Mouse (Mus musculus): ENCODE measurements at regions not wholly inside any gene's neighbourhood (a gene's known extent, or its start where the extent isn't known, plus 50 kb on each side); places are given as distances from the start of the nearest gene placed in this dataset.

DNA sequence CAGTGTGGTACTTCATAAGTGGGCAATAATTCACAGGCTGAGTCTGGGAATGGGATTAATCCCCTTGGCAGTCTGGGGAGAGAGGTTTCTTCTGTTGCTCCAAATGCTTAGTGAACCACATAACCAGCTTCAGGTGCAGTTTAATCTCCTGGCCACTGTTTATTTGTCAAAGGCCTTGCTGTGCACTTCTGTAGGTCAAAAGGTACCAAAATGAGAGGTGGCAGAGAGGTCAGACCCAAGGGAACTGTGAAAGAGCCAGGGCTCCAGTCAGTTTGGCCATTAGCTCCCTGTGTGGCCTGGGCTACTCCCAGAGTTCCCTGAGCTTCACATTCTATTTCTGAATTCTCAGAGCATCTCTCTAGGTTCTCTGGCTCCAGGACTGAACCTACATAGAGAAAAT is 229.6 kb upstream of the Nt5c1b start:
- H3K27ac ChIP-seq (replicated peaks), result no peak overlapping the region
- no peak overlapping the region for H3K9ac ChIP-seq
- H3K27me3 ChIP-seq, result no peaks in the 10 kb centered on the region
- H3K36me3 ChIP-seq, result no peaks in the 10 kb centered on the region
- H3K4me2 ChIP-seq, result no peak overlapping the region
- no peak for ATAC-seq (ENCODE audit: low FRiP score, low read depth)
- no peaks in the 10 kb centered on the region for H3K9me3 ChIP-seq
- H3K4me1 ChIP-seq (replicated peaks), result no peaks in the 10 kb centered on the region
- no peak overlapping the region for H3K4me3 ChIP-seq

DNA sequence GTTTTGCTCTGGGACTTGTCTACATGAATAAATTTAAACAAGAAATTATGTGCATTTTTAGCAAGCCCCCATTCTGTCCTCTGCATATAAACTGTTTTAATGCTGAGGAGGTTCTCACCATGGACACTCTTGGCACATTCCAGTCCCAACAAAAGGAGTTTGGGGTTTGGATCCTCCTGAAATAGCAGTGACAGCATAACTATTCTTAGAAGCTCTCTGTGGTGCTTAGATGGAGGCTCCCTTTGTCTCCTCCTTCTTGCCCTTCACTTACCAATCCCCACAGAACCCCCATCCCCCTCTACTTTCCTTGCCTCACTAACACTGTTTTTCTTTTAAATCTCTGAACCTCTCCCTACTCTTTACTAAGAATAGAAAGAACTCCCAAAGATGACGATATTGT is 208.9 kb upstream of the Nt5c1b start:
- 70% methylated on average over 1 of the region's 1 CpGs for WGBS
- Histone ChIP-seq H3K36me3 (no peaks in the 10 kb centered on the region), H3K4me1 (replicated peaks) (no peaks in the 10 kb centered on the region), H3K27me3 (no peaks in the 10 kb centered on the region), H3K4me2 (no peak overlapping the region), H3K4me3 (no peak overlapping the region), H3K9ac (no peak overlapping the region), H3K9me3 (no peaks in the 10 kb centered on the region), H3K27ac (replicated peaks) (no peak overlapping the region)
- no peak for ATAC-seq (ENCODE audit: low FRiP score, low read depth)

DNA sequence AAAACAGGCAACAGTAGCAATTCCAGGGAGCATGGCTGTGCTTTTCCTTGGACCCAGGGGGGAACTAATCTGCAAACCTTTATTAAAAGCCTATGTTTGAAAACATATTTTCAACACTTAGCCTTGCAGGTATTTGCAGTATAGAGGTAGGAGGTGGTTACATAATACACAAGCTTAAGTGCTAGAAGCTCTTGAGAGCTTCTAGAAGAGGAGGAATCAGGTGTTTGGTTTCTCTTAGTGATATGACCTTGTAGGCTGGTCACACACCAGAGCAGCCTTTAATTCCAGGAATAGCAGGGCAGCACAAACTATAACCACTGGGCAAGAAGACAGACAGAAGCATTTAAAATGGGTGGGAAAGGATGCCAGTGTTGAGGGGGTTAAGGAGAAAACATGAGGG is 201.7 kb upstream of the Nt5c1b start:
- no peaks in the 10 kb centered on the region for H3K27me3 ChIP-seq
- H3K4me1 ChIP-seq (replicated peaks), result no peaks in the 10 kb centered on the region
- H3K27ac ChIP-seq (replicated peaks), result no peak overlapping the region
- no peaks in the 10 kb centered on the region for H3K9me3 ChIP-seq
- H3K4me3 ChIP-seq, result no peak overlapping the region
- H3K36me3 ChIP-seq, result no peaks in the 10 kb centered on the region
- no peak overlapping the region for H3K4me2 ChIP-seq
- no peak overlapping the region for H3K9ac ChIP-seq
- ATAC-seq (ENCODE audit: low FRiP score, low read depth), result no peak

DNA sequence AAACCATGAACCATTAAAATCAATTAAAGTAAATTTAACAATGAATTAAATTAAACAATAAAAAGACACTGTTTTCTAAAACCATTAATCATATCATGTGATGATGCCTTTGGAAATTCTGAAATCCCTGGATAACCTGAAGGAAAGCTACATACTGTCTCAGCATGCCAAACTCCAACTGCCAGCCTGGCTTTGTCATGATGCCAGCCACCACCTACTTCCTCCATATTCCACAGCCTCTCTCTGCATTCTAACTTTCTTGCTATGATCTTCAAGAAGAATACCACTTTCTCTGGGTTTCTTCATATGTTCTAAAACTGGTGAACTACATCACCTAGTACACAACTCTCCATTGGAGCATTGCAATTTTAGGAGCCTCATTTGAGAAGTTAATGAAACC is 201.2 kb upstream of the Nt5c1b start:
- ATAC-seq (ENCODE audit: low FRiP score, low read depth), result no peak
- Histone ChIP-seq H3K36me3 (no peaks in the 10 kb centered on the region), H3K9me3 (no peaks in the 10 kb centered on the region), H3K27me3 (no peaks in the 10 kb centered on the region), H3K27ac (replicated peaks) (no peak overlapping the region), H3K4me3 (no peak overlapping the region), H3K4me1 (replicated peaks) (no peaks in the 10 kb centered on the region), H3K4me2 (no peak overlapping the region), H3K9ac (no peak overlapping the region)

DNA sequence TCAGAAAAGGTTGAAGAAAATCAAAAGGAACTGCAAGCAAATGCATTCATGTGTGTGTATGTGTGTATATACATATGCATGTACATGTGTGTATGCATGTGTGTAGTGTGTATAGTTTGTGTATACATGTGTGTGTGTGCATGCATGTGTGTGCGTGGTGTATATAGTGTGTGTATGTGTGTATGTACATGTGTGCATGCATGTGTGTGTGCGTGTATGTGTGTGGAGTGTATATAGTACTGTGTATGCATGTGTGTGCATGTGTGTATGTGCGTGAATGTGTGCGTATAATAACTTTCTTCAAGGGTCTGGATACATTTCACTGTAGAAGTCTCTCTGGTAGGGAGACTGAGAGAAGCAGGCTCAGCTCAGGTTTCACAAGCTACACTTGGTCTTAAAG is 191.1 kb upstream of the Nt5c1b start:
- WGBS, result 93% methylated on average over 4 of the region's 4 CpGs
- ATAC-seq (ENCODE audit: low FRiP score, low read depth), result peak; percentile 54; the same call in 1 of the 2 replicates
- H3K27ac ChIP-seq (replicated peaks), result no peak overlapping the region

DNA sequence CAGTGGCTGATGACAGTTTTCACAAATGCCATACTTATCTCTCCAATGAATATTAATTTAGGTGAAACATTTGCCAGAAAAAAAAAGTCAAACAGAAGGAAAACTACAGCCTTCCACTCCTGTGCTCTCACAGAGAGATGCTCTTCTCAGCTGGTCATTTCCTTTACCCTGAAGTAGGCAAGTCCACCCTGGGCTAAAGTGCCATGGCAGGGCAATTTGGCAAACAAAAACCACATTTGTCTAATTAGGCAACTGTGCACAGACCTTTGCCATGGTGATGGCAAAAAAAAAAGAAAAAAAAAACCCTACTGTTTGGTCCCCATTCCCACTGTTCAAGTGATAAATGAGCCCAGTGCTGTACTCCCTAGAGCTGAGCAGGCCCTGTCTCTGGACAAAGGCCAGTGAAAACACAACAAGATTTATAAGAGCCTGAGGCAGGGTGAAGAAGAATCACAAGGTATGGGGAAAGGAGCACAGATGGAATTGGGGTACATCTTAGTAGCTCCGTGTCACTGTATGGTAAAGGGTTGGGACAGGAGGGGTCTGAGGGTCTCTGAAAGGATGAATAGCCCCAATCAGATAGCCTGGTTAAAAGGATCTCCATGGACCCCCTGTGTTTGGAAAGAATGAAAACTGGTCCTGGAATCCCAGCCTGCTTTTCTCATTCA is 190.5 kb upstream of the Nt5c1b start:
- peak; percentile 77; the same call in 1 of the 2 replicates for ATAC-seq (ENCODE audit: low FRiP score, low read depth)
- WGBS, result 16% methylated on average over 1 of the region's 1 CpGs
- no peak overlapping the region for H3K4me2 ChIP-seq
- no peak overlapping the region for H3K9ac ChIP-seq
- no peaks in the 10 kb centered on the region for H3K36me3 ChIP-seq
- H3K27me3 ChIP-seq, result no peaks in the 10 kb centered on the region
- no peak overlapping the region for H3K4me3 ChIP-seq
- no peaks in the 10 kb centered on the region for H3K4me1 ChIP-seq (replicated peaks)
- no peaks in the 10 kb centered on the region for H3K9me3 ChIP-seq
- H3K27ac ChIP-seq (replicated peaks), result no peak overlapping the region

More for the DNA sequence above, 191.1 kb upstream of the Nt5c1b start:
- Histone ChIP-seq H3K4me3 (no peak overlapping the region), H3K36me3 (no peaks in the 10 kb centered on the region), H3K4me2 (no peak overlapping the region), H3K27me3 (no peaks in the 10 kb centered on the region), H3K9ac (no peak overlapping the region), H3K4me1 (replicated peaks) (no peaks in the 10 kb centered on the region), H3K9me3 (no peaks in the 10 kb centered on the region)

DNA sequence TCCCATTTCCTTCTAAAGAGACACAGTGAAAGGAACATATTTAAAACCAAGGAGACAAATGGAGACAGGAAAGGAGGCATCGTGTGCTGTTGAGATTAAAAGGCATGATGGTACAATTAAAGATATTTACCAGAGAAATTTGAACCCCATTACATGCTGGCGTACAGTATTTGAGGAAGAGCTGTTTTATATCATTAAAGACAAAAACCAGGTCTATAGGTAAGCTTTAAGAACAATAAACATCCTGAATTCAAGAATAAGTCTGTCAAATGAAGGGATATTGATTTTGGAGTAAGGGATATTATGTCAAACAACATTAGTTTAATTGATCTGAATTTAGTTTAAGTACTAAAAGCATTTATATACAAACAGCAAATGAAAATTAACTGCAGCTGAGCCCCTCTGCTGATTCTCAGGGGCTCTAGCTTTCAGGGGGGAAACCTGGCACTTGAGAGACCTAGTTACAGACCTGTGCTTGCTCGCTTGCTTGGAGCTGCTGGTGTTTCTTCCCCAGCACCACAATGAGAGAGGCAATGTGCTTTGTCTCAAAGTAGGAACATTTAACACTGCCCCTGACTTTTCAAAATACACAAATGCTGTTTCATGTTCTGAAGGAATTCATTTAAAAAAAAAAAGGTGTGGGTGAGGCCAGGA is 189.8 kb upstream of the Nt5c1b start:
- H3K36me3 ChIP-seq, result no peaks in the 10 kb centered on the region
- WGBS, result 36% methylated on average over 3 of the region's 3 CpGs
- H3K27ac ChIP-seq (replicated peaks), result no peak overlapping the region
- H3K4me2 ChIP-seq, result no peak overlapping the region
- no peak overlapping the region for H3K4me3 ChIP-seq
- H3K4me1 ChIP-seq (replicated peaks), result no peaks in the 10 kb centered on the region
- no peak for ATAC-seq (ENCODE audit: low FRiP score, low read depth)
- H3K9ac ChIP-seq, result no peak overlapping the region
- H3K27me3 ChIP-seq, result no peaks in the 10 kb centered on the region
- no peaks in the 10 kb centered on the region for H3K9me3 ChIP-seq

DNA sequence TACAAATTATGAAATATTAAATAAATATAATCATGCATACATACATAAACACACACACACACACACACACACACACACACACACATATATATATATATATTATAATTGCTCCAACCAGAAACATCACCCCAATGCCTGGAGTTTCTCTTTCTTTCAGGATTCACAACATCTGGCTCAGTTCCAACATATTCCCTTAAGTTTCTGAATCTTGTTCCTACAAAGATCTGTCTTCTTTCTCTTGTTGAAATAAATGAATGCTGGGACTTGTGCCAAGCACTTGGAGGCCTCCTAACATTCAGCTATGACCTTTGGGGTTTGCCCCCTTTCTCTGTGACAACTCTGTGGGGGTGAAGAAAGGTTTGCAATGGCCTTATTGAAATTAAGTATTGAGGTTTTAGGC is 187.2 kb upstream of the Nt5c1b start:
- H3K36me3 ChIP-seq, result no peaks in the 10 kb centered on the region
- H3K9ac ChIP-seq, result no peak overlapping the region
- no peaks in the 10 kb centered on the region for H3K9me3 ChIP-seq
- no peaks in the 10 kb centered on the region for H3K27me3 ChIP-seq
- ATAC-seq (ENCODE audit: low FRiP score, low read depth), result no peak
- H3K4me1 ChIP-seq (replicated peaks), result no peaks in the 10 kb centered on the region
- no peak overlapping the region for H3K27ac ChIP-seq (replicated peaks)
- no peak overlapping the region for H3K4me2 ChIP-seq
- H3K4me3 ChIP-seq, result no peak overlapping the region

DNA sequence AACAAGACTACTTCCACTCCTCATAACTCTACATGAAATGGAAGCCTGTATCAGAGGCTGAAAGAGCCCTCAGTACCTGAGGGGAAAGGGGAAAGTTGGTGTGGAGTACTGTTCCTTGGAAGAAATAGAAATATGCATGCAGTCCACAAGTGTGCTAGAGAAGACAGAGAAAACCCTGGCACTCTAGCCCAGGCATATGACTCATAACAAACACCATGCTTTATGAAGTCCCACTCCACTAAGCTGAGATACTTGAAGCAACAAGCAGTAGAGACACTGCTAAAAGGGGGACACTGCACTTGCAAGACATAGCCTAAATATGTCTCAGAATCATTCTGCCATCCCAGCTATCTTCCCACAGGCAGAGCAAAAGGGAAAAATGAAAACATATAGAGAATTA is 183.2 kb upstream of the Nt5c1b start:
- Histone ChIP-seq H3K9ac (no peak overlapping the region), H3K27ac (replicated peaks) (no peak overlapping the region), H3K4me2 (no peak overlapping the region), H3K4me1 (replicated peaks) (no peaks in the 10 kb centered on the region), H3K4me3 (no peak overlapping the region), H3K36me3 (no peaks in the 10 kb centered on the region), H3K27me3 (no peaks in the 10 kb centered on the region), H3K9me3 (no peaks in the 10 kb centered on the region)
- ATAC-seq (ENCODE audit: low FRiP score, low read depth), result no peak

DNA sequence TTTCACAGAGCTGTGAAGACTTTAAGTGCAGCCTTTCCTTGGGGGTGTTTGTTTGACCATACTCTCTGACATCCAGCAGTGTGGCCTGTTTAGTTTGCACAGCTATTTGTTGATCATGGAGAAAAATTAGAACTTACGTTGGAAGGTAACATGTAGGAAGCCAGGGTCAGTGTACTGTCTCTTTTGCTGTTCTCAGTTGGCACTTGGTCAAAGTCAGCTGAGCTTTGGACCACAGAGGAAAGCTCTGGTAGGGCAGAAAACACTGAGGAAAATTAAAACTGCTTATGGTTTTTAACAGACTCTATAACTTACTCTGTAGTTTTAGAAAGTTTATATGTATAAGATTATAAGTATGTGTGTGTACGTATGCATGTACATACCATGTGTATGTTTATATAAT is 180.0 kb upstream of the Nt5c1b start:
- H3K27me3 ChIP-seq, result no peaks in the 10 kb centered on the region
- no peak overlapping the region for H3K4me3 ChIP-seq
- H3K4me1 ChIP-seq (replicated peaks), result no peaks in the 10 kb centered on the region
- no peaks in the 10 kb centered on the region for H3K36me3 ChIP-seq
- no peak overlapping the region for H3K4me2 ChIP-seq
- ATAC-seq (ENCODE audit: low FRiP score, low read depth), result no peak
- no peaks in the 10 kb centered on the region for H3K9me3 ChIP-seq
- no peak overlapping the region for H3K9ac ChIP-seq
- no peak overlapping the region for H3K27ac ChIP-seq (replicated peaks)
- WGBS, result 90% methylated on average over 2 of the region's 2 CpGs

DNA sequence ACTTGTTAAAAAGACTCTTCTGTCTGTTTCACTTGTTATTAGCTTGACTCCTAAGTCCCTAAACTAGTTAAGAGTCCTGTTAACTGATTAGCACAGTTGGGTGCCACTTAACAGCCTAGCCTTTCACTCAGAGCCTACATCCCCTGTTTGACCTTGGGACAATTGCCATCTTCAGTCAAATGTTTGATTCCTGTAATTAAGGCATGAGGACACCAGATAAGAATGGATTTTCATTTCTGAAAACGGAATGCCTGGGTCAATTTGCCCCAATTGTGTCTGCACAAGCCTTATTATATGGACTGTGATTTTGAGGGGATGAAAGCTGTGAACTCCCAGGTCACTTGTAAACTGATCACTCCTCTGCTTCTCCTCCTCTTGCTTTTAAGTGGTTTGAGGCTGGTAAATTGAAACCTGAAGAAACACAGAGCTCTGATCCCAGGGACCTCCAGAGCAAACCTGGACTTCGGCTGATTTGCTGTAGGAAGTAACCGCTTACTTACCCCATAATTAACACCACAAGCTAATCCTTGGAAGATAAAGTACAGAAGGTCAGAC is 171.8 kb upstream of the Nt5c1b start:
- no peaks in the 10 kb centered on the region for H3K4me1 ChIP-seq (replicated peaks)
- no peak for ATAC-seq (ENCODE audit: low FRiP score, low read depth)
- no peaks in the 10 kb centered on the region for H3K36me3 ChIP-seq
- H3K4me2 ChIP-seq, result no peak overlapping the region
- no peak overlapping the region for H3K4me3 ChIP-seq
- H3K9ac ChIP-seq, result no peak overlapping the region
- H3K9me3 ChIP-seq, result no peaks in the 10 kb centered on the region
- no peaks in the 10 kb centered on the region for H3K27me3 ChIP-seq
- H3K27ac ChIP-seq (replicated peaks), result no peak overlapping the region
- 66% methylated on average over 3 of the region's 3 CpGs for WGBS

DNA sequence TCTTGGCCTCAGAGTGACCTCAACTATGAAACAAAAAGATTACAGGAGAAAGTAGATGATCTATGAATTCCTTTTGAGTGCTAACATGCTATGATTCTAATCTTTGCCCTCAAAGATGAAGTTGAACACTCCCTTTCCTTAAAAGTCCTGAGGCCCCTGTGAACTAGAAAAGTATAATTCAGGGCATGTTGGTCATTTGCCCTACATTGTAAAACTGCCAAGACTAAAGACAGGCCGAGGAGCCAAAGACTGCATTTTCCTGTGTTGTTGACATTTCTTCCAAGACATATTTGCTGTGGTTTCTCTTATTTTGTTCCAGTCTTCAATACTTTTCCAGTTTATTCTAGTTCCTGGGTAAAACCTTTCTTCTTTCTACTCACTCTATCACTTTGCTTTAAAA is 159.9 kb upstream of the Nt5c1b start:
- Histone ChIP-seq H3K36me3 (no peaks in the 10 kb centered on the region), H3K27me3 (no peaks in the 10 kb centered on the region), H3K9ac (no peak overlapping the region), H3K4me3 (no peak overlapping the region), H3K27ac (replicated peaks) (no peak overlapping the region), H3K9me3 (no peaks in the 10 kb centered on the region), H3K4me1 (replicated peaks) (no peaks in the 10 kb centered on the region), H3K4me2 (no peak overlapping the region)
- 82% methylated on average over 1 of the region's 1 CpGs for WGBS
- no peak for ATAC-seq (ENCODE audit: low FRiP score, low read depth)

DNA sequence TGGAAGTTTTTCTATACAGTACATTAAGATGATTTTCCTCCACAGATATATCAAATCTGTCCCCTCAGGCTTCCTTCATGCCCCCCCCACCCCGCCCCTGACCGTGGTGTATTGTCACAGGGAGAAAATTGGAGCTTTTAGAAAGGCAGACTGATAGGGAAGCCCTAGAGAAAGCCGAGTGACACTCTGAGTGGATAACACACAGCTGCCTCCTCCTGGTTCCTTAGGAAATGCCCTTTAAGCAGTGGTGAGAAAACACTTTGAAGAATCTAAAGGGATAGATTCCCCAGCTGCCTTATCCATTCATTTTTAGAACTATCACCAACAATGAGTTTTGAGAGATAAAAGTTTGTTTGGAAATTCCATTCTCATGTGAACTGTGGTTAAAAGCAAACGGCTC is 147.0 kb upstream of the Nt5c1b start:
- H3K9ac ChIP-seq, result no peak overlapping the region
- WGBS, result 41% methylated on average over 4 of the region's 4 CpGs
- H3K4me1 ChIP-seq (replicated peaks), result no peaks in the 10 kb centered on the region
- no peak overlapping the region for H3K27ac ChIP-seq (replicated peaks)
- no peak for ATAC-seq (ENCODE audit: low FRiP score, low read depth)
- H3K9me3 ChIP-seq, result no peaks in the 10 kb centered on the region
- no peak overlapping the region for H3K4me2 ChIP-seq
- no peak overlapping the region for H3K4me3 ChIP-seq
- H3K36me3 ChIP-seq, result no peaks in the 10 kb centered on the region
- no peaks in the 10 kb centered on the region for H3K27me3 ChIP-seq

Data from hindbrain, embryonic 15.5 days (tissue).